ENCODE assay signal across 14 mouse cellular contexts in genomic region chr2:119408733-119409132, GRCm38 (mm10). TPM values are rescaled to one million over a fixed set of nuclear protein-coding genes. Genes with fewer than 3 reads are reported as not detected.
DNase-seq lines count a peak whose midpoint lies in the region; ATAC-seq and TF ChIP-seq lines count a peak whose summit lies in the region.
"Had no signal": no experiment of that assay in that cellular context is flagged by ENCODE, and none has a peak within 500 bp of the region (broad histone marks: within the 10 kb centered on the region; RNA-seq: fewer than 3 reads in every experiment).

No protein-coding gene starts in this region.

- H3K36me3 ChIP-seq in embryonic facial prominence, embryonic 13.5 days = peaks cover 64% of the 10 kb centered on the region
- H3K36me3 ChIP-seq in embryonic facial prominence, embryonic 10.5 days (replicated peaks) = peaks cover 96% of the 10 kb centered on the region
- H3K36me3 ChIP-seq in heart, embryonic 15.5 days = peaks cover 54% of the 10 kb centered on the region
- peaks cover 48% of the 10 kb centered on the region for H3K36me3 ChIP-seq in kidney, postnatal 0 days (ENCODE audit: insufficient read depth, low read length)
- peaks cover 15% of the 10 kb centered on the region for H3K36me3 ChIP-seq in midbrain, embryonic 16.5 days (ENCODE audit: control insufficient read depth, insufficient read depth, low read length)
- peaks cover 22% of the 10 kb centered on the region for H3K36me3 ChIP-seq in midbrain, postnatal 0 days (ENCODE audit: insufficient read depth, low read length)

- intact Hi-C loops in heart, postnatal 25 days (cut with DNase I) = no loop called here

- no peak overlapping the region for H3K4me3 ChIP-seq in embryonic facial prominence, embryonic 13.5 days
- H3K4me3 ChIP-seq in embryonic facial prominence, embryonic 10.5 days = no peak overlapping the region
- H3K4me3 ChIP-seq in heart, embryonic 15.5 days = no peak overlapping the region
- no peak overlapping the region for H3K4me3 ChIP-seq in kidney, postnatal 0 days (replicated peaks; ENCODE audit: low read depth, low read length)
- H3K4me3 ChIP-seq in midbrain, embryonic 16.5 days (ENCODE audit: low read depth, low read length) = no peak overlapping the region
- H3K4me3 ChIP-seq in midbrain, postnatal 0 days (ENCODE audit: low read depth, low read length) = no peak overlapping the region
- H3K4me3 ChIP-seq: limb, embryonic 13.5 days had no signal

- H3K9ac ChIP-seq in embryonic facial prominence, embryonic 13.5 days = no peak overlapping the region
- H3K9ac ChIP-seq in heart, embryonic 15.5 days = no peak overlapping the region
- no peak overlapping the region for H3K9ac ChIP-seq in kidney, postnatal 0 days (ENCODE audit: low read depth, low read length)
- no peak overlapping the region for H3K9ac ChIP-seq in midbrain, embryonic 16.5 days (ENCODE audit: low read depth, low read length)
- H3K9ac ChIP-seq in midbrain, postnatal 0 days (replicated peaks; ENCODE audit: low read length, poor library complexity, severe bottlenecking) = no peak overlapping the region
- H3K9ac ChIP-seq: limb, embryonic 13.5 days had no signal

- DNase-seq in embryonic facial prominence, embryonic 10.5 days (ENCODE audit: low spot score) = no peak
- no peak for DNase-seq in heart, postnatal 25 days (ENCODE audit: low spot score)
- no peak for DNase-seq in kidney, postnatal 0 days (ENCODE audit: low spot score)
- DNase-seq in kidney, adult 11 months = no peak
- no peak for DNase-seq in midbrain, postnatal 0 days (ENCODE audit: low spot score)
- DNase-seq: cerebellum, adult 11 months; layer of hippocampus, postnatal 36 days; spleen, adult 18-20 months; thymus, adult 2 months had no signal

- no peak for TF ChIP-seq CTCF in kidney, postnatal 0 days (IDR thresholded peaks at IDR 0.05; ENCODE audit: low read depth)
- TF ChIP-seq CTCF in midbrain, postnatal 0 days (IDR thresholded peaks at IDR 0.05) = no peak

- no peaks in the 10 kb centered on the region for H3K27me3 ChIP-seq in embryonic facial prominence, embryonic 13.5 days
- no peaks in the 10 kb centered on the region for H3K27me3 ChIP-seq in embryonic facial prominence, embryonic 10.5 days (replicated peaks; ENCODE audit: low read depth, poor library complexity, severe bottlenecking)
- no peaks in the 10 kb centered on the region for H3K27me3 ChIP-seq in heart, embryonic 15.5 days
- H3K27me3 ChIP-seq in kidney, postnatal 0 days (ENCODE audit: insufficient read depth, low read length) = no peaks in the 10 kb centered on the region
- H3K27me3 ChIP-seq in midbrain, embryonic 16.5 days (ENCODE audit: control insufficient read depth, insufficient read depth, low read depth, low read length) = no peaks in the 10 kb centered on the region
- no peaks in the 10 kb centered on the region for H3K27me3 ChIP-seq in midbrain, postnatal 0 days (ENCODE audit: insufficient read depth, low read length)
- H3K27me3 ChIP-seq: limb, embryonic 13.5 days had no signal

- H3K9me3 ChIP-seq in embryonic facial prominence, embryonic 13.5 days = no peaks in the 10 kb centered on the region
- no peaks in the 10 kb centered on the region for H3K9me3 ChIP-seq in embryonic facial prominence, embryonic 10.5 days
- H3K9me3 ChIP-seq in heart, embryonic 15.5 days (replicated peaks) = no peaks in the 10 kb centered on the region
- H3K9me3 ChIP-seq in kidney, postnatal 0 days (replicated peaks; ENCODE audit: low read length) = no peaks in the 10 kb centered on the region
- H3K9me3 ChIP-seq in midbrain, embryonic 16.5 days (replicated peaks; ENCODE audit: control insufficient read depth, low read length, poor library complexity, severe bottlenecking) = no peaks in the 10 kb centered on the region
- H3K9me3 ChIP-seq in midbrain, postnatal 0 days (ENCODE audit: low read length) = no peaks in the 10 kb centered on the region
- H3K9me3 ChIP-seq: limb, embryonic 13.5 days had no signal

- H3K4me1 ChIP-seq in embryonic facial prominence, embryonic 13.5 days = no peaks in the 10 kb centered on the region
- no peaks in the 10 kb centered on the region for H3K4me1 ChIP-seq in embryonic facial prominence, embryonic 10.5 days
- H3K4me1 ChIP-seq in heart, embryonic 15.5 days (replicated peaks) = peaks cover 3% of the 10 kb centered on the region; the same call in 1 of the 2 replicates
- no peaks in the 10 kb centered on the region for H3K4me1 ChIP-seq in kidney, postnatal 0 days (replicated peaks; ENCODE audit: insufficient read depth, low read length)
- H3K4me1 ChIP-seq in midbrain, embryonic 16.5 days (ENCODE audit: control insufficient read depth, insufficient read depth, low read length) = no peaks in the 10 kb centered on the region
- no peaks in the 10 kb centered on the region for H3K4me1 ChIP-seq in midbrain, postnatal 0 days (ENCODE audit: insufficient read depth, low read length)
- H3K4me1 ChIP-seq: limb, embryonic 13.5 days had no signal

- 0 out of 2 replicates have a peak overlapping the region, but pooled peaks have one; percentile 64 for H3K27ac ChIP-seq in embryonic facial prominence, embryonic 13.5 days
- no peak overlapping the region for H3K27ac ChIP-seq in embryonic facial prominence, embryonic 10.5 days (replicated peaks)
- peak overlapping the region; percentile 78 for H3K27ac ChIP-seq in heart, embryonic 15.5 days
- peak overlapping the region; percentile 64 for H3K27ac ChIP-seq in kidney, postnatal 0 days
- H3K27ac ChIP-seq in midbrain, embryonic 16.5 days (ENCODE audit: low read length) = peak overlapping the region; percentile 22; the same call in 1 of the 2 replicates
- no peak overlapping the region for H3K27ac ChIP-seq in midbrain, postnatal 0 days (ENCODE audit: low read depth, low read length)
- H3K27ac ChIP-seq: limb, embryonic 13.5 days had no signal

- no peak for ATAC-seq in embryonic facial prominence, embryonic 13.5 days (ENCODE audit: insufficient number of reproducible peaks, insufficient read depth, low FRiP score, low TSS enrichment, low read depth)
- no peak for ATAC-seq in heart, embryonic 15.5 days (replicated peaks; ENCODE audit: insufficient number of reproducible peaks, insufficient read depth, low FRiP score, low read depth)
- no peak for ATAC-seq in kidney, postnatal 0 days (replicated peaks; ENCODE audit: low FRiP score, low read depth)
- no peak for ATAC-seq in midbrain, embryonic 16.5 days
- ATAC-seq in midbrain, postnatal 0 days (ENCODE audit: low FRiP score) = no peak

- no peak overlapping the region for H3K4me2 ChIP-seq in embryonic facial prominence, embryonic 13.5 days
- H3K4me2 ChIP-seq in heart, embryonic 15.5 days = no peak overlapping the region
- no peak overlapping the region for H3K4me2 ChIP-seq in kidney, postnatal 0 days (ENCODE audit: low read length)
- H3K4me2 ChIP-seq in midbrain, embryonic 16.5 days (ENCODE audit: low read length) = no peak overlapping the region
- H3K4me2 ChIP-seq in midbrain, postnatal 0 days (ENCODE audit: low read depth, low read length, poor library complexity, severe bottlenecking) = no peak overlapping the region
- H3K4me2 ChIP-seq: limb, embryonic 13.5 days had no signal

RNA-seq across cellular contexts. Expression of gene Chac1, which starts 57.7 kb away (rescaled TPM):
- polyA plus RNA-seq in embryonic facial prominence, embryonic 13.5 days (2015; fragmentation: Nextera tagmentation; extraction: Ambion mirVana) = 1.7 and 1.8 TPM in 2 replicates
- 0.90 and 1.1 TPM in 2 replicates for polyA plus RNA-seq in embryonic facial prominence, embryonic 10.5 days (2016; fragmentation: Nextera tagmentation; extraction: Ambion mirVana)
- 0.63 and 0.76 TPM in 2 replicates for polyA plus RNA-seq in heart, embryonic 15.5 days (2015; fragmentation: Nextera tagmentation; extraction: Ambion mirVana)
- total RNA-seq in heart, postnatal 25 days (2021) = 1 to 10 TPM; 7.2 to 9.3 TPM
- 0.64 and 0.83 TPM in 2 replicates for polyA plus RNA-seq in kidney, postnatal 0 days (2015; fragmentation: Nextera tagmentation; extraction: Ambion mirVana)
- 9.5 and 10.5 TPM in 2 replicates for polyA plus RNA-seq in midbrain, embryonic 16.5 days (2015; fragmentation: Nextera tagmentation; extraction: Ambion mirVana)
- total RNA-seq in midbrain, postnatal 0 days (2014; rRNA removed) = 9.5 and 18.7 TPM in 2 replicates
- 10.2 and 13.5 TPM in 2 replicates for polyA plus RNA-seq in midbrain, postnatal 0 days (2015; fragmentation: Nextera tagmentation; extraction: Ambion mirVana)
- total RNA-seq: common myeloid progenitor, adult 5-6 weeks had no signal

Comparison
In these comparisons a context has a peak if more than half of its experiments do, and no peak if none do; other contexts are left out.
1. H3K27ac ChIP-seq: peak in embryonic facial prominence, embryonic 13.5 days (single experiment), heart, embryonic 15.5 days (single experiment), kidney, postnatal 0 days (single experiment) and midbrain, embryonic 16.5 days (single experiment); none in embryonic facial prominence, embryonic 10.5 days (single experiment) and midbrain, postnatal 0 days (single experiment).